Mouse (Mus musculus): ENCODE results near the gene Mypn.

DNA sequence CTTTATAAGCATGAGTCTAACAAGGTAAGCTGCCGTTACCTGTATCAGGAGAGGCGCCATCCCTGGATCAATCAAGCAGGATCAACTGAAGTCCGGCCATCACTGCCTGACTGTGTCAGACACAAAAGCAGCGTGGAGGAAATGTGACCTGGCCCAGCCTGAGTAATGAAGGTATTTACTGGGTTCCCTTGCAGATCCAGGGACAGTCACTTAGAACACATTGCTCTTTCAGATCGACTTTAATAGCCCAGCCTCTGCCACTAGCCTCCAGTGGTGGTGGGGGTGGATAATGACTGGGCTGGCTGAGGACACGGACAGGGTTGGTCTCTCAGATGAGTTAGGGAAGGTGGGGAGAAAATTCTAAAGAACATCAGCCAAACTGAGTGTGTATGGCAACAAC lies 5.1 kb upstream of the Mypn start:
- no peak for TF ChIP-seq CTCF (IDR thresholded peaks at IDR 0.05; ENCODE audit: low read depth)
- no peak for TF ChIP-seq EP300 (IDR thresholded peaks at IDR 0.05; ENCODE audit: low read depth)

All from liver, embryonic 14.5 days (tissue).